Mouse (Mus musculus): ENCODE data around the gene Tert. TPM values are rescaled to one million over a fixed set of nuclear protein-coding genes. Genes with fewer than 3 reads are reported as not detected.

Gene Tert
- polyA plus RNA-seq, 1 experiment from 2014 or later = 5.3 TPM

DNA sequence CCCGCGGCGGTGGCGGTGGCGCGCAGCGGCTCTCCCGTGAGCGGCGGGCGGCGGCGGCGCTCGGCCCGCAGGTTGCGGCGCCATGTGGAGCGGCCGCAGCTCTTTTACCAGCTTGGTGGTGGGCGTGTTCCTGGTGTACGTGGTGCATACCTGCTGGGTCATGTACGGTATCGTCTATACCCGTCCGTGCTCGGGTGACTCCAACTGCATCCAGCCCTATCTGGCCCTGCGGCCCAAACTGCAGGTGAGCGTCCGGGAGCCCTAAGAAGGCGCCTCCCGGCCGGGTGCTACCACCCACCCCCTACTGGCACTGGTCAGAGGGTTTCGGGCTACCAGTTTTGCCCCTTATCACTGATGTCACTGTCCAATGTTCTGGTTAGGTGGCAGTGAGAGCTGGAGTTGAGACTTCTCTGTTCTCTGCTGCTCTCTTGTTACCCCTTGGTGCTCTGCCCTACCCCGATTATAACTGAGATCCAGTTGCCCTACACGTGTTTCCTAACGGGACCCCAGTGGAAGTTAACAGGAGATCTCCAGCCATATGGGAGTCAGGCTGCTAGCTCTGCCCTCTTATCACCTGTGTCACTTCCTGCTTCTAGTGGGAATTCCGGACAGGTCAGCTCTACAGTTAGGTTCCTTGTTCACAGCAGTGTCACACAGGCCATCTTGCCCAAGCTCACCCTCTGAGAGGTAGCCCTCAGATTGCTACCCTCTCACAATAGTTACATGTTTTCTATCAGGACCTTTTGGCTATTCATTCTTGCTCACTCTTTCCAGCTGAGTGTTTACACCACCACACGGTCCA is 22.4 kb upstream of the Tert start:
- no peaks in the 10 kb centered on the region for H3K27me3 ChIP-seq (ENCODE audit: control insufficient read depth, insufficient read depth, low read length)
- H3K9me3 ChIP-seq (ENCODE audit: control insufficient read depth, low read depth, low read length) = no peaks in the 10 kb centered on the region
- WGBS = 4% methylated on average over 32 of the region's 39 CpGs
- peaks cover 29% of the 10 kb centered on the region for H3K36me3 ChIP-seq (ENCODE audit: control insufficient read depth, insufficient read depth, low read length)
- H3K9ac ChIP-seq (replicated peaks; ENCODE audit: low read depth, low read length) = peak overlapping the region; percentile 81
- H3K27ac ChIP-seq (ENCODE audit: low read length) = peak overlapping the region; percentile 69; the same call in 1 of the 2 replicates
- peak; percentile 82 for ATAC-seq (ENCODE audit: insufficient number of reproducible peaks, insufficient read depth, low FRiP score, low read depth)
- peak overlapping the region; percentile 93 for H3K4me2 ChIP-seq (replicated peaks; ENCODE audit: low read depth, low read length)
- H3K4me1 ChIP-seq (ENCODE audit: control insufficient read depth, insufficient read depth, low read length) = peaks cover 10% of the 10 kb centered on the region; the same call in 1 of the 2 replicates
- H3K4me3 ChIP-seq (ENCODE audit: low read depth, low read length) = peak overlapping the region; percentile 77

DNA sequence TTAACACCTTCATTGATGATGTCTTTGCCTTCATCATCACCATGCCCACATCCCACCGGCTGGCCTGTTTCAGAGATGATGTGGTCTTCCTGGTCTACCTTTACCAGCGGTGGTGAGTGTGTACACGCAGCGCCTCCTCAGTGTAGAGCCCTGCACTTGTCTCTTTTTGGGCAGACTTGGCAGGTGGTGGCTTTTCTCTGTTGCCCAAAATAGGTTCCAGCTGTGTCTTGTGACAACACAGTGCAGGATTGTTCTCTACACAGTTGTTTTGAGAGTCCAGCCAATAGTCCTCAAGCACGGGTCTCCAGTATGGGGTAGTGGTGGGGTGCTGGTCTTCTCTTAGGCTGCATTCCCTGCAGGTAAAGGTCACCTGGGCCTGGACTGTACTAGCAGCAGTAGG is 8.3 kb upstream of the Tert start:
- Histone ChIP-seq H3K9me3 (ENCODE audit: control insufficient read depth, low read depth, low read length) (no peaks in the 10 kb centered on the region), H3K4me3 (ENCODE audit: low read depth, low read length) (no peak overlapping the region), H3K36me3 (ENCODE audit: control insufficient read depth, insufficient read depth, low read length) (peaks cover 57% of the 10 kb centered on the region), H3K4me2 (replicated peaks; ENCODE audit: low read depth, low read length) (no peak overlapping the region), H3K9ac (replicated peaks; ENCODE audit: low read depth, low read length) (no peak overlapping the region), H3K27me3 (ENCODE audit: control insufficient read depth, insufficient read depth, low read length) (no peaks in the 10 kb centered on the region), H3K27ac (ENCODE audit: low read length) (no peak overlapping the region), H3K4me1 (ENCODE audit: control insufficient read depth, insufficient read depth, low read length) (no peaks in the 10 kb centered on the region)
- ATAC-seq (ENCODE audit: insufficient number of reproducible peaks, insufficient read depth, low FRiP score, low read depth) = no peak
- 93% methylated on average over 5 of the region's 5 CpGs for WGBS

DNA sequence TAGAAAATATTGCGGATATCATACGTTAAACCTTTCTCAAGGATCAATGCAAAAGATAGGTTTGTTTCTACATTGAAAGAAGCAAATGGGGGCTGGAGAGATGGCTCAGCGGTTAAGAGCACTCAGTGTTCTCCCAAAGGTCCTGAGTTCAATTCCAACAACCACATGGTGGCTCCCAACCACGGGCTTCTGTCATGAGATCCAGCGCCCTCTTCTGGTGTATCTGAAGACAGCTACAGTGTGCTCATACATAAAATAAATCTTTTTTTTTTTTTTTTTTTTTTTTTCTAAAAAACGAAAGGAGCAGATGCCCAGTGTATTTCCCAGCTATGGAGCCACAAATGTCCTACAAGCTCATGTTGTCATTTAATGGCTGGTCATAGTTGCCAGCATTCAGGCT is 6.1 kb upstream of the Tert start:
- no peak overlapping the region for H3K4me2 ChIP-seq (replicated peaks; ENCODE audit: low read depth, low read length)
- no peak overlapping the region for H3K27ac ChIP-seq (ENCODE audit: low read length)
- no peaks in the 10 kb centered on the region for H3K9me3 ChIP-seq (ENCODE audit: control insufficient read depth, low read depth, low read length)
- H3K4me3 ChIP-seq (ENCODE audit: low read depth, low read length) = no peak overlapping the region
- no peaks in the 10 kb centered on the region for H3K4me1 ChIP-seq (ENCODE audit: control insufficient read depth, insufficient read depth, low read length)
- no peak for ATAC-seq (ENCODE audit: insufficient number of reproducible peaks, insufficient read depth, low FRiP score, low read depth)
- no peak overlapping the region for H3K9ac ChIP-seq (replicated peaks; ENCODE audit: low read depth, low read length)
- H3K36me3 ChIP-seq (ENCODE audit: control insufficient read depth, insufficient read depth, low read length) = peaks cover 41% of the 10 kb centered on the region
- 69% methylated on average over 6 of the region's 6 CpGs for WGBS
- no peaks in the 10 kb centered on the region for H3K27me3 ChIP-seq (ENCODE audit: control insufficient read depth, insufficient read depth, low read length)

DNA sequence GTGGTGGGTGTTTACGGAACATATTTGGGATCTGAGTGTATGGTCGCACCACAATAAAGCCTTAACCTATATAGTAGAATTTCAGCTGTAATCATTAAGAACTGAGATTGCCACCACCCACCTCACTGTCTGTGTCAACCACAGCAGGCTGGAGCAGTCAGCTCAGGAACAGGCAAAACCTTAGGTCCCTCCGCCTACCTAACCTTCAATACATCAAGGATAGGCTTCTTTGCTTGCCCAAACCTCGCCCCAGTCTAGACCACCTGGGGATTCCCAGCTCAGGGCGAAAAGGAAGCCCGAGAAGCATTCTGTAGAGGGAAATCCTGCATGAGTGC is 334 bp upstream of the Tert start:
- H3K27ac ChIP-seq (ENCODE audit: low read length) = no peak overlapping the region
- peaks cover 6% of the 10 kb centered on the region; the same call in 1 of the 2 replicates for H3K36me3 ChIP-seq (ENCODE audit: control insufficient read depth, insufficient read depth, low read length)
- WGBS = 44% methylated on average over 6 of the region's 6 CpGs
- peaks cover 7% of the 10 kb centered on the region; the same call in 1 of the 2 replicates for H3K4me1 ChIP-seq (ENCODE audit: control insufficient read depth, insufficient read depth, low read length)
- peak overlapping the region; percentile 95 for H3K4me2 ChIP-seq (replicated peaks; ENCODE audit: low read depth, low read length)
- no peak overlapping the region for H3K9ac ChIP-seq (replicated peaks; ENCODE audit: low read depth, low read length)
- peak overlapping the region; percentile 56 for H3K4me3 ChIP-seq (ENCODE audit: low read depth, low read length)
- peak; percentile 34; the same call in 1 of the 2 replicates for ATAC-seq (ENCODE audit: insufficient number of reproducible peaks, insufficient read depth, low FRiP score, low read depth)
- H3K27me3 ChIP-seq (ENCODE audit: control insufficient read depth, insufficient read depth, low read length) = no peaks in the 10 kb centered on the region
- no peaks in the 10 kb centered on the region for H3K9me3 ChIP-seq (ENCODE audit: control insufficient read depth, low read depth, low read length)

DNA sequence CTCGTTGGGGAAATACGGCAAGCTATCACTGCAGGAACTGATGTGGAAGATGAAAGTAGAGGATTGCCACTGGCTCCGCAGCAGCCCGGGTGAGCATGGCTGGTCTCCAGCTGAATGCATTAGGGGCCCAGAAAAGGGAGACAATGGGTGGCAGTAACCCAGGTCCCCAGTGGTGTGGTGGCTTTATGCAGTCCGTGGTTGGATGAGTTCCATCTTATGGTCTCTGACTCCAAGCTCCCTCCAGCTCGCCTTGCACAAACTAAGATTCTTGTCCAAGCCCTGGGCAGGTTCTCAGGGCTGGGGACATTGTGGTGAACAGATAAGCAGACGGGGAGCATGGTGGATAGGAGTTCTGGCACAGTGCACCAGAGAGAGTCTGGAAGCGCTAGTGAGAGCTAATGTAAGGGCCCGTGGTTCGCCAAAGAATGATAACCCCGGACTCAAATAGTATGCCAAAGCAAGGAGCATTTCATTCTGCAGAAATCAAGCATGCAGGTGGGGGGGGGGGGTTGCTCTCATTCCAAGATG is 1.9 kb downstream of the Tert start:
- Histone ChIP-seq H3K36me3 (ENCODE audit: control insufficient read depth, insufficient read depth, low read length) (peaks cover 5% of the 10 kb centered on the region; the same call in 1 of the 2 replicates), H3K27me3 (ENCODE audit: control insufficient read depth, insufficient read depth, low read length) (no peaks in the 10 kb centered on the region), H3K27ac (ENCODE audit: low read length) (no peak overlapping the region), H3K4me3 (ENCODE audit: low read depth, low read length) (no peak overlapping the region), H3K4me2 (replicated peaks; ENCODE audit: low read depth, low read length) (no peak overlapping the region), H3K4me1 (ENCODE audit: control insufficient read depth, insufficient read depth, low read length) (peaks cover 7% of the 10 kb centered on the region; the same call in 1 of the 2 replicates), H3K9me3 (ENCODE audit: control insufficient read depth, low read depth, low read length) (no peaks in the 10 kb centered on the region), H3K9ac (replicated peaks; ENCODE audit: low read depth, low read length) (no peak overlapping the region)
- 91% methylated on average over 11 of the region's 11 CpGs for WGBS
- no peak for ATAC-seq (ENCODE audit: insufficient number of reproducible peaks, insufficient read depth, low FRiP score, low read depth)

DNA sequence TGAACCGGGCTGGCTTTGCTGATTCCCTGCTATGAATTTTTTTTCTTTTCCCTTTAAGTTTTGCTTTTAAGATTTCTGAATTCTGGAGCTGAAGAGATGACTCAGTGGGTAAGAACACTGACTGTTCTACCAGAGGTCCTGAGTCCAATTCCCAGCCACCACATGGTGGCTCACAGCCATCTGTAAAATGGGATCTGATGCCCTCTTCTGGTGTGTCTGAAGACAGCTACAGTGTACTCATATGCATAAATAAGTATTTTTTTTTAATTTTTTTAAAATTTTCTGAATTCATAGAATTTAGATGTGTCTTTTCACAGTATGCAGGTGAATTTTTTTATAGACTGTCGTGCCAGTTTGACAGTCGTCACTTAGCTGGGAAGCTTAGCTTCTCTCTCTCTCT is 5.1 kb downstream of the Tert start:
- Histone ChIP-seq H3K36me3 (ENCODE audit: control insufficient read depth, insufficient read depth, low read length) (peaks cover 11% of the 10 kb centered on the region; the same call in 1 of the 2 replicates), H3K27me3 (ENCODE audit: control insufficient read depth, insufficient read depth, low read length) (no peaks in the 10 kb centered on the region), H3K27ac (ENCODE audit: low read length) (no peak overlapping the region), H3K4me1 (ENCODE audit: control insufficient read depth, insufficient read depth, low read length) (peaks cover 7% of the 10 kb centered on the region; the same call in 1 of the 2 replicates), H3K9ac (replicated peaks; ENCODE audit: low read depth, low read length) (no peak overlapping the region), H3K9me3 (ENCODE audit: control insufficient read depth, low read depth, low read length) (no peaks in the 10 kb centered on the region), H3K4me2 (replicated peaks; ENCODE audit: low read depth, low read length) (no peak overlapping the region), H3K4me3 (ENCODE audit: low read depth, low read length) (no peak overlapping the region)
- WGBS = 91% methylated on average over 3 of the region's 3 CpGs
- no peak for ATAC-seq (ENCODE audit: insufficient number of reproducible peaks, insufficient read depth, low FRiP score, low read depth)

DNA sequence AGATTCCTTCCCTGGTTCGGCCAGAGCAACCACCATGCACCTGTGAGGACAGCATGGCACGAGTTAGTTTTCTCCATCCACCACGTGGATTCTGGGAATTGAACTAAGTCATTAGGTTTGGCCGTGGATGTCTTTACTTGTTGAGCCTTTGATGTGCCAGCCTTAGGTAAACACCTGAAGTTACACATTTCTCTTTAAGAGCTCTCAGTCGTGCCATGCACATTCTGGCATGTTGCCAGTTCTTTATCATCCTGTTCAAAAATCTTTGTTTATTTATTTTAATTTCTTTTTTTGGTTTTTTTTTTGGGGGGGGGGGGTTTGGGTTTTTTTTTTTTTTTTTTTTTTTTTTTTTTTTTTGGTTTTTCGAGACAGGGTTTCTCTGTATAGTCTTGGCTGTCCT is 11.1 kb downstream of the Tert start:
- H3K27ac ChIP-seq (ENCODE audit: low read length) = no peak overlapping the region
- no peak overlapping the region for H3K4me2 ChIP-seq (replicated peaks; ENCODE audit: low read depth, low read length)
- no peak for ATAC-seq (ENCODE audit: insufficient number of reproducible peaks, insufficient read depth, low FRiP score, low read depth)
- no peaks in the 10 kb centered on the region for H3K4me1 ChIP-seq (ENCODE audit: control insufficient read depth, insufficient read depth, low read length)
- no peak overlapping the region for H3K4me3 ChIP-seq (ENCODE audit: low read depth, low read length)
- H3K9ac ChIP-seq (replicated peaks; ENCODE audit: low read depth, low read length) = no peak overlapping the region
- no peaks in the 10 kb centered on the region for H3K27me3 ChIP-seq (ENCODE audit: control insufficient read depth, insufficient read depth, low read length)
- WGBS = 60% methylated on average over 5 of the region's 6 CpGs
- H3K9me3 ChIP-seq (ENCODE audit: control insufficient read depth, low read depth, low read length) = no peaks in the 10 kb centered on the region
- H3K36me3 ChIP-seq (ENCODE audit: control insufficient read depth, insufficient read depth, low read length) = peaks cover 11% of the 10 kb centered on the region; the same call in 1 of the 2 replicates

DNA sequence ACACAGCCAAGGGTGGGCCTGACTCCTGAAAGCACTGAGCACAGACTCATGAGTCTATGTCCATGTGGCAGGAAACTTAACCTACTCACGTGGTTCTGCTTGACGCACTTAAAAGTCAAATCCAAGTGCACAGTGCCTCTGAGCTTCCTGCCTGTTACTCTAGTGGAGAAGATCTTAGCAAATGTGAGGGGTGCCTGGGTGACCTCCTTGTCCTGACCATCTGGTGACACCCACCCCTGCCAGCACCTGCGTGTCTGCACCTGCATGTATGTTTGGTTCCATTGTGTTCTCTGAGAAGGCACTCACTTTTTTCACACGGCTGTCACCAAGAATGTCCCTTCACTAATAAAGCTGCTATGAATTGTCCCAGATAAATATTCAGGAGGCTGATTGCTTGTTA is 14.6 kb downstream of the Tert start:
- Histone ChIP-seq H3K4me3 (ENCODE audit: low read depth, low read length) (no peak overlapping the region), H3K27me3 (ENCODE audit: control insufficient read depth, insufficient read depth, low read length) (no peaks in the 10 kb centered on the region), H3K9ac (replicated peaks; ENCODE audit: low read depth, low read length) (no peak overlapping the region), H3K36me3 (ENCODE audit: control insufficient read depth, insufficient read depth, low read length) (no peaks in the 10 kb centered on the region), H3K9me3 (ENCODE audit: control insufficient read depth, low read depth, low read length) (no peaks in the 10 kb centered on the region), H3K4me2 (replicated peaks; ENCODE audit: low read depth, low read length) (no peak overlapping the region), H3K27ac (ENCODE audit: low read length) (no peak overlapping the region), H3K4me1 (ENCODE audit: control insufficient read depth, insufficient read depth, low read length) (no peaks in the 10 kb centered on the region)
- ATAC-seq (ENCODE audit: insufficient number of reproducible peaks, insufficient read depth, low FRiP score, low read depth) = no peak
- WGBS = 78% methylated on average over 4 of the region's 4 CpGs
